Comparison of ENCODE assay signal across 26 mouse cellular contexts in the genomic region with DNA sequence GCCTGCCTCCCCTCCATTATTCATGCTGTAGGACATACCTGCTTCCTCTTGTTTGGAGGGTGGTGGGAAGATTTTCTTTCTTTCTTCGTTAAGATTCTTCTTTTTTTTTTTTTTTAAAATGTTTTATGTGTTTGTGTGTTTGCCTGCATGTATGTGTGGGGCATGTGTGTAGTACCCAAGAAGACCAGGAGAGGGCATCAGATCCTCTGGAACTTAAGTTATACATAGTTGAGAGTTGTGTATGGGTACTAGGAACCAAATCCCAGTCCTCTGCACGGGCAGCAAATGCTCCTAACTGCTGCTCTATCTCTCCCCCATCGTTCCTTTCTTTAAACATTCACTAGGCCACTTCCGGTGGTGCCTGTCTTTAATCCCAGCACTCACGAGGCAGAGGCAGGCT. TPM values are rescaled to one million over a fixed set of nuclear protein-coding genes. Genes with fewer than 3 reads are reported as not detected.
DNase-seq lines count a peak whose midpoint lies in the region; ATAC-seq and TF ChIP-seq lines count a peak whose summit lies in the region.
"Had no signal": no experiment of that assay in that cellular context is flagged by ENCODE, and none has a peak within 500 bp of the region (broad histone marks: within the 10 kb centered on the region; RNA-seq: fewer than 3 reads in every experiment).

No protein-coding gene starts in this region.

- no peak for TF ChIP-seq EP300 in heart, adult 2 months (IDR thresholded peaks at IDR 0.05; ENCODE audit: insufficient read depth, low read depth, low read length)
- TF ChIP-seq EP300 in liver, postnatal 0 days (IDR thresholded peaks at IDR 0.05; ENCODE audit: low read depth) = no peak

- no peak for DNase-seq in heart, adult 2 months
- DNase-seq in heart, adult 8-10 months (ENCODE audit: low spot score) = no peak
- DNase-seq in liver, postnatal 0 days = no peak
- peak; percentile 44 for DNase-seq in ZHBTc4 (ENCODE audit: low read depth, low spot score)
- DNase-seq in urinary bladder, postnatal 10 days (ENCODE audit: low spot score) = no peak
- DNase-seq: adrenal gland, postnatal 10 days; B cell, adult 2 months; cerebellum, adult 11 months; cerebellum, adult 9-10 months; cerebellum, postnatal 25 days; gastrocnemius, postnatal 14 days; heart, postnatal 36 days had no signal

- H3K36me3 ChIP-seq in heart, adult 2 months (ENCODE audit: control insufficient read depth, insufficient read depth, low read length) = no peaks in the 10 kb centered on the region
- H3K36me3 ChIP-seq in liver, postnatal 0 days (replicated peaks; ENCODE audit: insufficient read depth, low read length) = no peaks in the 10 kb centered on the region
- no peaks in the 10 kb centered on the region for H3K36me3 ChIP-seq in liver, embryonic 12.5 days
- no peaks in the 10 kb centered on the region for H3K36me3 ChIP-seq in E14TG2a.4 (ENCODE audit: insufficient read depth, low read length)
- H3K36me3 ChIP-seq: embryonic facial prominence, embryonic 12.5 days; hindbrain, embryonic 12.5 days had no signal

- no peak overlapping the region for H3K27ac ChIP-seq in heart, adult 2 months
- H3K27ac ChIP-seq in liver, postnatal 0 days (ENCODE audit: low read depth) = no peak overlapping the region
- no peak overlapping the region for H3K27ac ChIP-seq in liver, embryonic 12.5 days
- H3K27ac ChIP-seq: embryonic facial prominence, embryonic 12.5 days; heart, embryonic 13.5 days; hindbrain, embryonic 12.5 days had no signal

- 0 out of 2 replicates have a peak, but pooled peaks cover 1% of the 10 kb centered on the region for H3K4me1 ChIP-seq in heart, adult 2 months (ENCODE audit: control insufficient read depth, insufficient read depth, low read length)
- 0 out of 2 replicates have a peak, but pooled peaks cover 3% of the 10 kb centered on the region for H3K4me1 ChIP-seq in liver, postnatal 0 days (ENCODE audit: insufficient read depth)
- H3K4me1 ChIP-seq in liver, embryonic 12.5 days = peaks cover 15% of the 10 kb centered on the region
- peaks cover 14% of the 10 kb centered on the region for H3K4me1 ChIP-seq in E14TG2a.4 (replicated peaks; ENCODE audit: low read depth, low read length)

- H3K4me3 ChIP-seq in heart, adult 2 months = no peak overlapping the region
- no peak overlapping the region for H3K4me3 ChIP-seq in liver, postnatal 0 days (ENCODE audit: low read depth, low read length)
- no peak overlapping the region for H3K4me3 ChIP-seq in liver, embryonic 12.5 days
- no peak overlapping the region for H3K4me3 ChIP-seq in E14TG2a.4 (replicated peaks; ENCODE audit: low read length)
- H3K4me3 ChIP-seq: embryonic facial prominence, embryonic 12.5 days; heart, embryonic 13.5 days; hindbrain, embryonic 12.5 days had no signal

- no peaks in the 10 kb centered on the region for H3K79me2 ChIP-seq in heart, adult 2 months (replicated peaks; ENCODE audit: control insufficient read depth, insufficient read depth, low read length)

- 0 out of 2 replicates have a peak, but pooled peaks have one; percentile 14 for TF ChIP-seq CTCF in heart, adult 2 months (IDR thresholded peaks at IDR 0.05)
- peak; percentile 17; the same call in 1 of the 2 replicates for TF ChIP-seq CTCF in liver, postnatal 0 days (IDR thresholded peaks at IDR 0.05; ENCODE audit: low read depth)
- TF ChIP-seq CTCF in E14TG2a.4 (conservative IDR thresholded peaks at IDR 0.05; ENCODE audit: low read length) = peak; percentile 79

- no peak overlapping the region for H3K9ac ChIP-seq in heart, adult 2 months (ENCODE audit: low read depth, low read length)
- no peak overlapping the region for H3K9ac ChIP-seq in liver, postnatal 0 days (replicated peaks)
- H3K9ac ChIP-seq in liver, embryonic 12.5 days = no peak overlapping the region
- H3K9ac ChIP-seq: embryonic facial prominence, embryonic 12.5 days; heart, embryonic 13.5 days; hindbrain, embryonic 12.5 days had no signal

- H3K9me3 ChIP-seq in liver, postnatal 0 days (ENCODE audit: low read length) = no peaks in the 10 kb centered on the region
- H3K9me3 ChIP-seq in liver, embryonic 12.5 days (replicated peaks) = no peaks in the 10 kb centered on the region
- no peaks in the 10 kb centered on the region for H3K9me3 ChIP-seq in E14TG2a.4 (ENCODE audit: low read length)
- H3K9me3 ChIP-seq: embryonic facial prominence, embryonic 12.5 days; heart, embryonic 13.5 days; hindbrain, embryonic 12.5 days had no signal

- H3K4me2 ChIP-seq in liver, postnatal 0 days (ENCODE audit: low read depth, low read length) = no peak overlapping the region
- no peak overlapping the region for H3K4me2 ChIP-seq in liver, embryonic 12.5 days
- H3K4me2 ChIP-seq: embryonic facial prominence, embryonic 12.5 days; heart, embryonic 13.5 days; hindbrain, embryonic 12.5 days had no signal

- no peak for TF ChIP-seq POLR2A in heart, adult 2 months (IDR thresholded peaks at IDR 0.05; ENCODE audit: insufficient read depth, low read depth, low read length)

- intact Hi-C loops in heart, adult 2 months (cut with DNase I) = no loop called here

- WGBS in heart, adult 2 months = 89% methylated on average over 5 of the region's 5 CpGs
- 82% methylated on average over 5 of the region's 5 CpGs for whole genome bisulfite sequencing in liver, postnatal 0 days (ENCODE audit: insufficient replicate concordance)
- WGBS in liver, embryonic 12.5 days (ENCODE audit: insufficient replicate concordance) = 64% methylated on average over 5 of the region's 5 CpGs

- ATAC-seq in liver, postnatal 0 days = no peak
- ATAC-seq in liver, embryonic 12.5 days = no peak
- ATAC-seq: CD4-positive, CD25-positive, alpha-beta regulatory T cell, adult 4 months; forebrain, embryonic 16.5 days; hindbrain, embryonic 16.5 days had no signal

- no peaks in the 10 kb centered on the region for H3K27me3 ChIP-seq in heart, adult 2 months (ENCODE audit: control insufficient read depth, insufficient read depth, low read length)
- no peaks in the 10 kb centered on the region for H3K27me3 ChIP-seq in liver, postnatal 0 days (ENCODE audit: insufficient read depth, low read length)
- no peaks in the 10 kb centered on the region for H3K27me3 ChIP-seq in liver, embryonic 12.5 days (replicated peaks)
- H3K27me3 ChIP-seq in E14TG2a.4 (ENCODE audit: insufficient read depth, low read length) = peaks cover 31% of the 10 kb centered on the region
- H3K27me3 ChIP-seq: embryonic facial prominence, embryonic 12.5 days had no signal

RNA-seq across cellular contexts. Expression of a gene that starts 28.9 kb away (rescaled TPM):
- total RNA-seq in heart, adult 2 months (2021) = 10 to 100 TPM; 16.8 to 18.1 TPM
- polyA plus RNA-seq in heart, adult 2 months (2012; rRNA removed) = 7.6 and 10.8 TPM in 2 replicates
- total RNA-seq in heart, adult 8-10 months (2022) = 10 to 100 TPM; 12.6 to 15.7 (median 14.3) TPM
- 0.75 and 2.2 TPM in 2 replicates for polyA plus RNA-seq in liver, postnatal 0 days (2015; fragmentation: Nextera tagmentation; extraction: Ambion mirVana)
- polyA plus RNA-seq in liver, embryonic 12.5 days (2016; fragmentation: Nextera tagmentation; extraction: Ambion mirVana) = 2.4 and 2.7 TPM in 2 replicates

RNA-seq across cellular contexts. Expression of a gene that starts 59.9 kb away (rescaled TPM):
- not detected for total RNA-seq in heart, adult 2 months (2021)
- polyA plus RNA-seq in heart, adult 2 months (2012; rRNA removed) = 0.18 and 0.47 TPM in 2 replicates
- not detected for total RNA-seq in heart, adult 8-10 months (2022)
- polyA plus RNA-seq in liver, postnatal 0 days (2015; fragmentation: Nextera tagmentation; extraction: Ambion mirVana) = not detected in 2 replicates
- not detected in 2 replicates for polyA plus RNA-seq in liver, embryonic 12.5 days (2016; fragmentation: Nextera tagmentation; extraction: Ambion mirVana)
- total RNA-seq: adrenal gland, postnatal 10 days; adrenal gland, postnatal 4 days; gastrocnemius, adult 18-20 months; gastrocnemius, postnatal 14 days; heart, postnatal 36 days had no signal
- polyA plus RNA-seq: brain, embryonic 14.5 days; CD4-positive, CD25-positive, alpha-beta regulatory T cell, adult 4 months; cortical plate, adult 2 months; embryonic facial prominence, embryonic 12.5 days; forebrain, embryonic 11.5 days; forebrain, embryonic 16.5 days; heart, embryonic 13.5 days; heart, postnatal 0 days; hindbrain, embryonic 12.5 days; hindbrain, embryonic 16.5 days had no signal

Comparison
In these comparisons a context has a peak if more than half of its experiments do, and no peak if none do; other contexts are left out.
1. CTCF ChIP-seq: peak in every context shown above with its lines; median percentile 79 in E14TG2a.4; 17 in liver, postnatal 0 days; 14 in heart, adult 2 months.